Mouse (Mus musculus) erythroblast, embryonic 14.5 days (primary cell): Measurements from ENCODE around the gene Hist2h2bb. TPM values are rescaled to one million over a fixed set of nuclear protein-coding genes. Genes with fewer than 3 reads are reported as not detected.
"Not testable (repeated sequence)": the region's sequence is repeated elsewhere in the genome, so short reads cannot be mapped to it uniquely, and the experiment has no call there.

Source experiments
- H3K27me3 ChIP-seq: 2 replicates; pipeline ENCODE4 v1.6.1; 2012; ENCODE audit warnings: inconsistent platforms; ENCODE audit not compliant: control insufficient read depth
- H3K36me3 ChIP-seq: 2 replicates; pipeline ENCODE4 v1.6.1; 2012; ENCODE audit warnings: mild to moderate bottlenecking, inconsistent platforms; ENCODE audit not compliant: control insufficient read depth
- H3K4me1 ChIP-seq: 2 replicates; pipeline ENCODE4 v1.6.1; 2012; ENCODE audit warnings: inconsistent platforms; ENCODE audit not compliant: control insufficient read depth
- H3K4me3 ChIP-seq: replicated peaks from 2 replicates; pipeline ENCODE3; 2012; ENCODE audit warnings: moderate library complexity, mild to moderate bottlenecking, inconsistent platforms
- H3K9me3 ChIP-seq: 2 replicates; pipeline ENCODE4 v1.6.1; 2012; ENCODE audit warnings: low read length, inconsistent platforms, mixed read lengths; ENCODE audit not compliant: control insufficient read depth
- GATA1 ChIP-seq: IDR thresholded peaks from 2 replicates; pipeline ENCODE4 v1.6.1; 2012; ENCODE audit warnings: low read length, inconsistent platforms, mixed read lengths
- TAL1 ChIP-seq: IDR thresholded peaks from 3 replicates; pipeline ENCODE4 v1.6.1; 2012; ENCODE audit warnings: low read length, inconsistent platforms, mixed read lengths
- polyA plus RNA-seq: library from polyadenylated mRNA; stranded (reverse); fragments of >175 nt; gene quantifications from 2 replicates; pipeline ENCODE4 v1.2.3, GENCODE M21; 2012

Hist2h2bb gene
- polyA plus RNA-seq, result 0.89 and 1.4 TPM in 2 replicates

DNA sequence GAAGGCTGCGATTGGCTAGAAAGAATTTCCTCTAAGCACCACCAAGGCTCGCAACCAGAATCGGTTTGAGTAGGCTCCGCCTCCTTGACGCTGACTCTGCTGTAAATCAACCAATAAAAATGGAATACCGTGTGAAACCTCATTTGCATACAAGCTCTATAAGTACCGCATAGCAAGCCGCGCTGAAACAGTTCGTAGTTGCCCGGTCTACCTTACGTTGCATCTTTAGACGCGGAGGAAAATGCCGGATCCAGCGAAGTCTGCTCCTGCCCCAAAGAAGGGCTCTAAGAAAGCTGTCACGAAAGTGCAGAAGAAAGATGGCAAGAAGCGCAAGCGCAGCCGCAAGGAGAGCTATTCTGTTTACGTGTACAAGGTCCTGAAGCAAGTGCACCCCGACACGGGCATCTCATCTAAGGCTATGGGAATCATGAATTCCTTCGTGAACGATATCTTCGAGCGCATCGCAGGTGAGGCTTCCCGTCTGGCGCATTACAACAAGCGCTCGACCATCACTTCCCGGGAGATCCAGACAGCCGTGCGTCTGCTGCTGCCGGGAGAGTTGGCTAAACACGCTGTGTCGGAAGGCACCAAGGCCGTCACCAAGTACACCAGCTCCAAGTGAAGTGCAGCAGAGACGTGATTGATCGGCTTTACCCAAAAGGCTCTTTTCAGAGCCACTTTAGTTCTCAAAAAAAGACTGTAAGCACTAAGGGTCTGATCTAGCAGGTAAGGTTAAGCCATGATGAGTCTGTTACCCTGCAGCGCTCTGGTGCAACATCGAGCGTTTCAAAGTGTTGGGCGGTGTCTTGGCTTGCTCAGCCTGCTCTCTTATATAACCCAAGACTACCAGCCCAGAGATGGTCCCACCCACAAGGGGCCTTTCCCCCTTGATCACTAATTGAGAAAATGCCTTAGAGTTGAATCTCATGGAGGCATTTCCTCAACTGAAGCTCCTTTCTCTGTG, at the start of gene Hist2h2bb:
Gene Hist2h2bb, plus strand, starts transcription at position 242 of the 964 bp plus-strand sequence.
- TF ChIP-seq GATA1, result no peak
- no peak for TF ChIP-seq TAL1
- H3K36me3 ChIP-seq, result peaks cover 14% of the 10 kb centered on the region
- H3K4me3 ChIP-seq, result peak within 1 kb of the TSS; percentile 70
- H3K9me3 ChIP-seq, result no peaks in the 10 kb centered on the region
- no peaks in the 10 kb centered on the region for H3K27me3 ChIP-seq
- H3K4me1 ChIP-seq, result peaks cover 54% of the 10 kb centered on the region

GRCm38 (mm10) chr3:96220131-96220764, 49.3 kb upstream of the Hist2h2bb start:
- H3K36me3 ChIP-seq, result peaks cover 22% of the 10 kb centered on the region
- H3K4me3 ChIP-seq, result peak overlapping the region; percentile 83
- H3K27me3 ChIP-seq, H3K9me3 ChIP-seq: not testable (repeated sequence)
- H3K4me1 ChIP-seq, result peaks cover 71% of the 10 kb centered on the region

GRCm38 (mm10) chr3:96220765-96221639, 48.5 kb upstream of the Hist2h2bb start, which contains the start of the genes Hist2h2ac and Hist2h2be:
TSS of gene Hist2h2ac (minus strand) at chr3:96220880.
TSS of gene Hist2h2be (plus strand) at chr3:96221119.
- H3K4me3 ChIP-seq, result peak within 1 kb of the TSS; percentile 83
- no peaks in the 10 kb centered on the region for H3K27me3 ChIP-seq
- no peaks in the 10 kb centered on the region for H3K9me3 ChIP-seq
- peaks cover 28% of the 10 kb centered on the region for H3K36me3 ChIP-seq
- no peak for TF ChIP-seq TAL1
- no peak for TF ChIP-seq GATA1
- H3K4me1 ChIP-seq, result peaks cover 74% of the 10 kb centered on the region

DNA sequence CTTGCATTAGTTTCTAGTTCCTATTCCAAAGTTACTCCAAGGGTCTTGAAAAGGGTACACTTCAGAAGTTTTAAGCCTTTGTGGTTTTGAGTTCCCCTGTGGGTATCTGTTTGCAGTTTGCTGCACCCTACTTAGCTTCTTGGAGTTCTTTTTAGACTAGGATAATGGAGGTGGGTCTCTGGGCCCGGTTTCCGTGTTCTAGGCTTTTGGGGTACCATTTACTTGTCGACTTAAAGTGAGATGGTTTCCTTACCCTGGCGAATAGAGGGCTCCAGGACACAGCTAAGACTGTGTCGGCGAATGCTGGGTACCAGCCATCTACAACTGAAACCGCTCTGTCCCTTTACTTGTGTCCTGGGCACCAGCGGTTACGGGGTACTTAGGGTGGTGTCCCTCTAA, 47.9 kb upstream of the Hist2h2bb start:
- peaks cover 32% of the 10 kb centered on the region for H3K36me3 ChIP-seq
- no peak for TF ChIP-seq TAL1
- TF ChIP-seq GATA1, result no peak
- H3K4me1 ChIP-seq, result peaks cover 78% of the 10 kb centered on the region
- H3K4me3 ChIP-seq, result peak overlapping the region; percentile 81
- no peaks in the 10 kb centered on the region for H3K27me3 ChIP-seq
- H3K9me3 ChIP-seq, result no peaks in the 10 kb centered on the region

- Histone ChIP-seq H3K4me3 (peak overlapping the region; percentile 81), H3K36me3 (peaks cover 41% of the 10 kb centered on the region), H3K9me3 (no peaks in the 10 kb centered on the region), H3K4me1 (peaks cover 82% of the 10 kb centered on the region), H3K27me3 (no peaks in the 10 kb centered on the region)
- TF ChIP-seq GATA1 (no peak), TAL1 (no peak)
Measured at GRCm38 (mm10) chr3:96222774-96223173, 46.8 kb upstream of the Hist2h2bb start.

DNA sequence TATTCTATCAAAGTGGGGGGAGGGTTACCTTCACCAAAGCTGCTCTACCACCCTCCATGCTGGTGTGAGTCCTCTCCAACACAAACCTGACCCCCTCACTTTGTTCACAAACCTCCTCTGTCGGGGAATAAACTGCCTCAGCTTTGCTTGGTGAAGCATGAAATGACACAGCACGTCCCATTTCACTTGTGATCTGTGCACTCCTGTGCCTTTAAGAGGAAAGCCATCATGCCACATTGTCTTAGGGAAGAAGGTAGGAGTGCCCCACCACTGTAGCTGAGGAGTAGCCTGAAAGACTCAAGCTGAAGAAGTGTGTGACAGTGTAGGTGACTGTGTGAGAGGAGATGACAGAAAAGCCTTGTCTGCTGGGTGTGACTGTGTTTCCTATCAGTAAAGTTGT, 44.1 kb upstream of the Hist2h2bb start:
- Histone ChIP-seq H3K4me1 (peaks cover 71% of the 10 kb centered on the region), H3K27me3 (no peaks in the 10 kb centered on the region), H3K36me3 (peaks cover 49% of the 10 kb centered on the region), H3K4me3 (peak overlapping the region; percentile 81), H3K9me3 (no peaks in the 10 kb centered on the region)
- no peak for TF ChIP-seq GATA1
- TF ChIP-seq TAL1, result no peak

DNA sequence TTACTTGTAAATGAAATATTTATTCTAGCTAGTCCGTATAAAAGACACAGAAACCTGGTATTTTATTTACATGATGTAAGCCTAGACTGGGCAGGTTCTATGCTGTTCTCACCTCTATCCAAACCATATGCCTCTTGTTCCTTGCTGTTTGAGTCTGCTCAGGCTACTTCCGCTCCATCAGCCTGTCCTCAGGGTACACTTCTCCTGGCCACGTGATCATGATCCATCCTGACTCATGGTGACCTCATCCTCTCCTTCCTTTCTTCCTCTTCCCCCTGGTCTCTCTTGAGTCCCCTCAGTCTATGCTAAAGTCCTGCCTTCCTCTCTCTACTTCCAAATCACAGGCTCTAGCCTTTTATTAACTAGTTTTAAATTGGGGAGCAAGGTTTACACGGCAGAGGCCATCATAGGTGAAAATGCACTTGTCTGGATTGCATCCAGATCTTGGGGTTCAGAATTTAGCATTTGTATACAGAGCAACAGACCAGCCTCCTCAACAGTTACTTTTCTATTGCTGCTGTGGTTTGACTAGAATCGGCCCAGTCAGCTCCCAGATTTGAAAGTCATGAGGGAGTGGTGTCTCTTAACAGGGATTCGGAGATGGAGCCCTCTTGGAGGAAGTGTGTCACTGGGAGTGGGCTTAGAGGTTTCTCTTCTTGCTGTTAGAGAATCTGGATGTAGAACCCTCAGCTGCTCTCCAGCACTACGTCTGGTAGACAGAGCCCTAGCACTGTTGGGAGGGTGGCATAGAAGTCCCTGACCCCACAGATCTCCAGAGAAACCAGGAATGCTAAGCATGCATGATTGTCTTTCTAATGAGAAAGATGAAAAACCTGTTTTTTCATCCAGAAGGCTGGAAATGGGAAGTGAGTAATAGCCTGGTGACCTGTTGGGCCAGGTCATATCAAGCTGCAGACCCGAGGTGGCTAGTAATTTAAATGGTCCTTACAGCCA, 42.6 kb upstream of the Hist2h2bb start:
- Histone ChIP-seq H3K4me1 (peaks cover 67% of the 10 kb centered on the region), H3K36me3 (peaks cover 49% of the 10 kb centered on the region), H3K9me3 (no peaks in the 10 kb centered on the region), H3K27me3 (no peaks in the 10 kb centered on the region), H3K4me3 (no peak overlapping the region)
- TF ChIP-seq TAL1, result no peak

DNA sequence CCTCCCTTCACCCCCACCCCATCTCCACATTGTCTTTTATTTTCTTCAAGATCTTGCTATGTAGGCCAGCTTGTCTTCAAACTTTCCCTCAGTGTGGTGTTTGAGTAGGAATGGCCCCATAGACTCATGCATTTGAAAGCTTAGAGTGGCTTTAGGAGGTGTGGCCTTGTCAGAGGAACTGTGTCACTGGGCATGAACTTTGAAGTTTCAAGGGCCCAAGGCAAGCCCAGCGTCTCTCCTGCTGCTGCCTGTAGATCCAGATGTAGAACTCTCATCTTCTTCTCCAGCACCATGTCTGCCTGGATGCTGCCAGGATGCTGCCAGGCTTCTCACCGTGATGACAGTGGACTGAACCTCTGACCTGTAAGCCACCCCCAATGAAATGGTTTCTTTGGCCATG, 40.7 kb upstream of the Hist2h2bb start:
- no peak overlapping the region for H3K4me3 ChIP-seq
- no peaks in the 10 kb centered on the region for H3K9me3 ChIP-seq
- TF ChIP-seq GATA1, result no peak
- TF ChIP-seq TAL1, result no peak
- H3K27me3 ChIP-seq, result no peaks in the 10 kb centered on the region
- H3K36me3 ChIP-seq, result peaks cover 42% of the 10 kb centered on the region
- H3K4me1 ChIP-seq, result peaks cover 53% of the 10 kb centered on the region
